ENCODE assay signal across 9 mouse cellular contexts in the genomic region with DNA sequence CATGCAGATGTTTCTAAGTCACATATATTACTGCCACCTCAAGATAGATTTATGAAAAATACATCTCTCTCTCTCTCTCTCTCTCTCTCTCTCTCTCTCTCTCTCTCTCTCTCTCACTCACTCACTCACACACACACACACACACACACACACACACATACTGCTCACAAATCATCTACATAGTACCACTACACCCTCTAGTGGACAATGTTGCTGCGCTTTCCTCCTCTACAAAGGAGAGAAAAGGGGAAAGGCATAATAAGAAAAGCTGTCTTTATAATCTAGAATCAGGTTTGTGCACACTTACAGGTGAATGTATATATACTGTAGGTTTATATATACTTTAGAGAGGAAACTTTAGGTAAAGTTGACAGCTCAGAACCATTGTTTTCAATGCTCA. TPM values are rescaled to one million over a fixed set of nuclear protein-coding genes. Genes with fewer than 3 reads are reported as not detected.
DNase-seq lines count a peak whose midpoint lies in the region; ATAC-seq and TF ChIP-seq lines count a peak whose summit lies in the region.
"Had no signal": no experiment of that assay in that cellular context is flagged by ENCODE, and none has a peak within 500 bp of the region (broad histone marks: within the 10 kb centered on the region; RNA-seq: fewer than 3 reads in every experiment).

No protein-coding gene starts in this region.

- H3K36me3 ChIP-seq in heart, postnatal 0 days (replicated peaks; ENCODE audit: control insufficient read depth, insufficient read depth, low read length) = no peaks in the 10 kb centered on the region
- no peaks in the 10 kb centered on the region for H3K36me3 ChIP-seq in midbrain, postnatal 0 days (ENCODE audit: insufficient read depth, low read length)
- H3K36me3 ChIP-seq: neural tube, embryonic 12.5 days had no signal

- TF ChIP-seq CTCF in heart, postnatal 0 days (IDR thresholded peaks at IDR 0.05; ENCODE audit: low read depth) = peak; percentile 76
- TF ChIP-seq CTCF in midbrain, postnatal 0 days (IDR thresholded peaks at IDR 0.05) = peak; percentile 91

- TF ChIP-seq EP300 in heart, postnatal 0 days (IDR thresholded peaks at IDR 0.05; ENCODE audit: low read depth) = no peak

- H3K27me3 ChIP-seq in heart, postnatal 0 days (ENCODE audit: control insufficient read depth, insufficient read depth, low read length) = no peaks in the 10 kb centered on the region
- H3K27me3 ChIP-seq in midbrain, postnatal 0 days (ENCODE audit: insufficient read depth, low read length) = no peaks in the 10 kb centered on the region
- H3K27me3 ChIP-seq: neural tube, embryonic 12.5 days had no signal

- H3K4me3 ChIP-seq in heart, postnatal 0 days (ENCODE audit: low read depth, low read length) = no peak overlapping the region
- H3K4me3 ChIP-seq in midbrain, postnatal 0 days (ENCODE audit: low read depth, low read length) = no peak overlapping the region
- H3K4me3 ChIP-seq: neural tube, embryonic 12.5 days had no signal

- no peak for ATAC-seq in heart, postnatal 0 days (ENCODE audit: insufficient read depth, low read depth)
- peak; percentile 49; the same call in 1 of the 2 replicates for ATAC-seq in midbrain, postnatal 0 days (ENCODE audit: low FRiP score)
- no peak for ATAC-seq in erythroid progenitor cell, adult 5-6 weeks (replicated peaks; ENCODE audit: low FRiP score, poor library complexity, severe bottlenecking)

- intact Hi-C loops in gastrocnemius, postnatal 14 days (cut with DNase I; ENCODE audit: low total_unique reads) = no loop called here

- H3K4me2 ChIP-seq in heart, postnatal 0 days (ENCODE audit: low read depth, low read length) = no peak overlapping the region
- H3K4me2 ChIP-seq in midbrain, postnatal 0 days (ENCODE audit: low read depth, low read length, poor library complexity, severe bottlenecking) = no peak overlapping the region
- H3K4me2 ChIP-seq: neural tube, embryonic 12.5 days had no signal

- no peak overlapping the region for H3K9ac ChIP-seq in heart, postnatal 0 days (replicated peaks; ENCODE audit: low read depth, low read length)
- H3K9ac ChIP-seq in midbrain, postnatal 0 days (replicated peaks; ENCODE audit: low read length, poor library complexity, severe bottlenecking) = no peak overlapping the region
- H3K9ac ChIP-seq: neural tube, embryonic 12.5 days had no signal

- H3K4me1 ChIP-seq in heart, postnatal 0 days (ENCODE audit: control insufficient read depth, insufficient read depth) = no peaks in the 10 kb centered on the region
- H3K4me1 ChIP-seq in midbrain, postnatal 0 days (ENCODE audit: insufficient read depth, low read length) = no peaks in the 10 kb centered on the region
- H3K4me1 ChIP-seq: neural tube, embryonic 12.5 days had no signal

- 19% methylated on average over 1 of the region's 1 CpGs for WGBS in heart, postnatal 0 days
- 32% methylated on average over 1 of the region's 1 CpGs for WGBS in midbrain, postnatal 0 days

- H3K27ac ChIP-seq in heart, postnatal 0 days (ENCODE audit: low read depth) = no peak overlapping the region
- H3K27ac ChIP-seq in midbrain, postnatal 0 days (ENCODE audit: low read depth, low read length) = no peak overlapping the region
- H3K27ac ChIP-seq: neural tube, embryonic 12.5 days had no signal

- H3K9me3 ChIP-seq in heart, postnatal 0 days (replicated peaks; ENCODE audit: control insufficient read depth, low read length) = no peaks in the 10 kb centered on the region
- H3K9me3 ChIP-seq in midbrain, postnatal 0 days (ENCODE audit: low read length) = no peaks in the 10 kb centered on the region
- H3K9me3 ChIP-seq: neural tube, embryonic 12.5 days had no signal

- peak; percentile 18 for DNase-seq in heart, postnatal 0 days (ENCODE audit: low spot score)
- no peak for DNase-seq in heart, adult 8-10 months (ENCODE audit: low spot score)
- peak; percentile 48 for DNase-seq in right cerebral cortex, adult 18-20 months
- no peak for DNase-seq in right cerebral cortex, postnatal 25 days
- peak; percentile 25 to 85 for DNase-seq in frontal cortex, adult 2 months (ENCODE audit: extremely low spot score in 1 of 2, low spot score in 1 of 2)
- DNase-seq in midbrain, postnatal 0 days (ENCODE audit: low spot score) = peak; percentile 84
- DNase-seq in gastrocnemius, postnatal 14 days = no peak

RNA-seq across cellular contexts. Expression of gene Tma16, which starts 43.6 kb away (rescaled TPM):
- total RNA-seq in heart, postnatal 0 days (2014; rRNA removed; ENCODE audit: low replicate concordance) = 2.6 and 5.7 TPM in 2 replicates
- 5.2 and 5.3 TPM in 2 replicates for polyA plus RNA-seq in heart, postnatal 0 days (2015; fragmentation: Nextera tagmentation; extraction: Ambion mirVana)
- 1 to 10 TPM; 3.2 to 4.1 (median 3.7) TPM for total RNA-seq in heart, adult 8-10 months (2022)
- polyA plus RNA-seq in frontal cortex, adult 2 months (2012; rRNA removed) = 9.4 and 9.8 TPM in 2 replicates
- 13.3 and 14.8 TPM in 2 replicates for total RNA-seq in midbrain, postnatal 0 days (2014; rRNA removed)
- 10.9 and 12.5 TPM in 2 replicates for polyA plus RNA-seq in midbrain, postnatal 0 days (2015; fragmentation: Nextera tagmentation; extraction: Ambion mirVana)
- total RNA-seq in erythroid progenitor cell, adult 5-6 weeks (2015; ENCODE audit: low replicate concordance) = 5.4 and 5.8 TPM in 2 replicates
- 4.1 and 9.3 TPM in 2 replicates for total RNA-seq in erythroid progenitor cell, adult 5-6 weeks (2017; ENCODE audit: low replicate concordance)
- total RNA-seq in gastrocnemius, postnatal 14 days (2021) = 1 to 10 TPM; 4.6 TPM

Comparison
In these comparisons a context has a peak if more than half of its experiments do, and no peak if none do; other contexts are left out.
1. DNase-seq: peak in heart, postnatal 0 days (single experiment), right cerebral cortex, adult 18-20 months (single experiment), frontal cortex, adult 2 months (2 of 2) and midbrain, postnatal 0 days (single experiment); none in heart, adult 8-10 months (single experiment), right cerebral cortex, postnatal 25 days (single experiment) and gastrocnemius, postnatal 14 days (single experiment).